Mouse (Mus musculus) heart, postnatal 0 days (tissue): Measurements from ENCODE around the gene Hlf.

Experiments used
- CTCF ChIP-seq: IDR thresholded peaks from 2 replicates; pipeline ENCODE4 v1.5.1; 2016; ENCODE audit warnings: antibody characterized with exemption, control low read depth, low read depth
- EP300 ChIP-seq: IDR thresholded peaks from 2 replicates; pipeline ENCODE4 v1.6.1; 2016; ENCODE audit warnings: antibody characterized with exemption, low read depth

GRCm38 (mm10) chr11:90389902-90390816 is 536 bp downstream of the Hlf start:
- TF ChIP-seq CTCF: no peak
- TF ChIP-seq EP300: no peak
